Mouse (Mus musculus) brain, embryonic 14.5 days (tissue): ENCODE measurements around the gene Flot2.

Source experiments
- CTCF ChIP-seq: fragments of 200-500 bp; IDR thresholded peaks from 2 replicates; pipeline ENCODE4 v1.5.1; 2012; ENCODE audit warnings: inconsistent platforms, mild to moderate bottlenecking, moderate library complexity, borderline replicate concordance; ENCODE audit not compliant: insufficient read depth, insufficient read length; ENCODE audit errors: extremely low read depth
- POLR2A ChIP-seq: fragments of 200-500 bp; IDR thresholded peaks from 2 replicates; pipeline ENCODE4 v1.6.1; 2012; ENCODE audit warnings: mild to moderate bottlenecking, inconsistent platforms, borderline replicate concordance; ENCODE audit not compliant: poor library complexity, insufficient read depth, insufficient read length, severe bottlenecking; ENCODE audit errors: extremely low read depth

DNA sequence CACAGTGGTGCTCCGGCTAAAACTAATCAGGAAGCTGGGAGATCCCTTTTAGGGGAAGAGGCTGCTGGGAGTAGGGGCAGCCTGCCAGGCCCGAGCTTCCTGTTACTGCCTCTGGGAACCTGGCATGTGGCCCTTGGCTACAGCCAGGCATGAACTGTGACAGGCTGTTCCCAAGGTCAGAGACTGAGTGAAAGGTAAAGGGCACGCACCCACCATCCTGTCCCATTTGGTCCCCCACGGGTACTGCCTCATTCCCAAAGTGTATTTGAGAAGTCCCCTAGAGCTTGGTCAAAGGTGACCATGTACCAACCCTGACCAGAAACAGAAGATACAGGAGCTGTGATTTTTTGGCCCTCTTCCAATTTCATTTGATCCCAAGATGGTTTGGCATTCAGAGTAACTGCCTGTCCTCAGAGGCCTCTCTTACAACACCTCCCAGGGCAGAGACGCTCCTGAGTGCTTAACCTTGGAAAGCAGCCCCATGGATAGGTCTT is 7.1 kb downstream of the Flot2 start:
- TF ChIP-seq CTCF: no peak
- TF ChIP-seq POLR2A: no peak
